Mouse (Mus musculus) heart, embryonic 15.5 days (tissue): Measurements from ENCODE around the gene Slc25a17. TPM values are rescaled to one million over a fixed set of nuclear protein-coding genes. Genes with fewer than 3 reads are reported as not detected.

Experiments used
- ATAC-seq: fragments of 200-750 bp; cut with Nextera tagmentation; replicated peaks from 2 replicates; pipeline ENCODE4 v1.8.0; 2017; ENCODE audit warnings: low read depth, moderate TSS enrichment; ENCODE audit not compliant: insufficient number of reproducible peaks, insufficient read depth, low FRiP score
- H3K27ac ChIP-seq: fragments of 300-500 bp; sonication (generic); 2 replicates; pipeline ENCODE4 v1.5.1; 2015; ENCODE audit warnings: mild to moderate bottlenecking, inconsistent platforms
- H3K27me3 ChIP-seq: fragments of 300-500 bp; sonication (generic); 2 replicates; pipeline ENCODE4 v1.6.1; 2015; ENCODE audit warnings: inconsistent platforms
- H3K36me3 ChIP-seq: fragments of 300-500 bp; sonication (generic); 2 replicates; pipeline ENCODE4 v1.6.1; 2015; ENCODE audit warnings: mild to moderate bottlenecking, inconsistent platforms
- H3K4me1 ChIP-seq: fragments of 300-500 bp; sonication (generic); replicated peaks from 2 replicates; pipeline ENCODE4 v1.6.1; 2015; ENCODE audit warnings: inconsistent platforms
- H3K4me2 ChIP-seq: fragments of 300-500 bp; sonication (generic); 2 replicates; pipeline ENCODE4 v1.6.1; 2015; ENCODE audit warnings: inconsistent platforms, mild to moderate bottlenecking, moderate library complexity
- H3K4me3 ChIP-seq: fragments of 300-500 bp; sonication (generic); 2 replicates; pipeline ENCODE4 v1.5.1; 2015; ENCODE audit warnings: mild to moderate bottlenecking, inconsistent platforms
- H3K9ac ChIP-seq: fragments of 300-500 bp; sonication (generic); 2 replicates; pipeline ENCODE4 v1.6.1; 2015; ENCODE audit warnings: mild to moderate bottlenecking, inconsistent platforms
- H3K9me3 ChIP-seq: fragments of 300-500 bp; sonication (generic); replicated peaks from 2 replicates; pipeline ENCODE4 v1.6.1; 2016; ENCODE audit warnings: inconsistent platforms
- WGBS: fragments of 180-500 bp; shearing (Covaris S2); methylation state at CpG from one replicate; pipeline ENCODE4 v1.1.7; 2015; ENCODE audit warnings: mixed read lengths; 5-methylcytosine and 5-hydroxymethylcytosine counted together
- polyA plus RNA-seq: library from polyadenylated mRNA; unstranded; fragments of >200 nt; fragmentation: Nextera tagmentation; extraction: Ambion mirVana; gene quantifications from 2 replicates; pipeline ENCODE4 v1.2.1, GENCODE M21; 2015

Gene Slc25a17
- polyA plus RNA-seq, 1 experiment from 2014 or later: 47.8 TPM

GRCm38 (mm10) chr15:81320137-81320536 is 40.5 kb downstream of the Slc25a17 start:
- Histone ChIP-seq H3K36me3 (peaks cover 64% of the 10 kb centered on the region), H3K9ac (no peak overlapping the region), H3K9me3 (no peaks in the 10 kb centered on the region), H3K4me1 (no peaks in the 10 kb centered on the region), H3K4me3 (no peak overlapping the region), H3K27ac (no peak overlapping the region), H3K27me3 (no peaks in the 10 kb centered on the region), H3K4me2 (no peak overlapping the region)
- 89% methylated on average over 3 of the region's 3 CpGs for WGBS
- ATAC-seq: no peak

- Histone ChIP-seq H3K36me3 (peaks cover 64% of the 10 kb centered on the region), H3K9ac (no peak overlapping the region)
- 93% methylated on average over 9 of the region's 9 CpGs for WGBS
Measured at GRCm38 (mm10) chr15:81319462-81319861, 41.1 kb downstream of the Slc25a17 start.

GRCm38 (mm10) chr15:81313928-81314327 is 46.7 kb downstream of the Slc25a17 start:
- Histone ChIP-seq H3K4me3 (no peak overlapping the region), H3K36me3 (peaks cover 18% of the 10 kb centered on the region), H3K4me2 (no peak overlapping the region), H3K4me1 (no peaks in the 10 kb centered on the region), H3K27ac (no peak overlapping the region), H3K27me3 (no peaks in the 10 kb centered on the region), H3K9ac (no peak overlapping the region), H3K9me3 (no peaks in the 10 kb centered on the region)
- WGBS: 91% methylated on average over 3 of the region's 3 CpGs
- ATAC-seq: no peak

More at GRCm38 (mm10) chr15:81319462-81319861, 41.1 kb downstream of the Slc25a17 start:
- Histone ChIP-seq H3K4me3 (no peak overlapping the region), H3K4me2 (no peak overlapping the region), H3K27me3 (no peaks in the 10 kb centered on the region), H3K27ac (no peak overlapping the region), H3K4me1 (no peaks in the 10 kb centered on the region), H3K9me3 (no peaks in the 10 kb centered on the region)
- no peak for ATAC-seq

- Histone ChIP-seq H3K9me3 (no peaks in the 10 kb centered on the region), H3K4me1 (no peaks in the 10 kb centered on the region), H3K36me3 (0 out of 2 replicates have a peak, but pooled peaks cover 2% of the 10 kb centered on the region), H3K9ac (no peak overlapping the region), H3K4me2 (no peak overlapping the region), H3K27me3 (no peaks in the 10 kb centered on the region), H3K27ac (no peak overlapping the region), H3K4me3 (no peak overlapping the region)
- no peak for ATAC-seq
- WGBS: 68% methylated on average over 6 of the region's 6 CpGs
Measured at GRCm38 (mm10) chr15:81311026-81311425, 49.6 kb downstream of the Slc25a17 start.

GRCm38 (mm10) chr15:81310353-81310752 is 50.3 kb downstream of the Slc25a17 start:
- Histone ChIP-seq H3K36me3 (no peaks in the 10 kb centered on the region), H3K27me3 (no peaks in the 10 kb centered on the region), H3K4me2 (no peak overlapping the region), H3K9me3 (no peaks in the 10 kb centered on the region), H3K9ac (no peak overlapping the region), H3K4me1 (no peaks in the 10 kb centered on the region), H3K27ac (no peak overlapping the region), H3K4me3 (no peak overlapping the region)
- whole genome bisulfite sequencing: 90% methylated on average over 9 of the region's 9 CpGs
- ATAC-seq: no peak

- 85% methylated on average over 7 of the region's 7 CpGs for WGBS
- Histone ChIP-seq H3K9me3 (no peaks in the 10 kb centered on the region), H3K4me3 (no peak overlapping the region), H3K4me1 (no peaks in the 10 kb centered on the region), H3K36me3 (no peaks in the 10 kb centered on the region), H3K9ac (no peak overlapping the region), H3K27ac (no peak overlapping the region), H3K4me2 (no peak overlapping the region), H3K27me3 (no peaks in the 10 kb centered on the region)
- ATAC-seq: no peak
Measured at GRCm38 (mm10) chr15:81308038-81308437, 52.6 kb downstream of the Slc25a17 start.

GRCm38 (mm10) chr15:81306501-81306900 is 54.1 kb downstream of the Slc25a17 start:
- no peak overlapping the region for H3K9ac ChIP-seq
- H3K4me1 ChIP-seq: no peaks in the 10 kb centered on the region
- no peak overlapping the region for H3K4me3 ChIP-seq
- no peak overlapping the region for H3K4me2 ChIP-seq
- H3K27me3 ChIP-seq: no peaks in the 10 kb centered on the region
- no peaks in the 10 kb centered on the region for H3K9me3 ChIP-seq
- ATAC-seq: no peak
- H3K36me3 ChIP-seq: no peaks in the 10 kb centered on the region
- H3K27ac ChIP-seq: no peak overlapping the region
- WGBS: 89% methylated on average over 6 of the region's 6 CpGs

GRCm38 (mm10) chr15:81305035-81305434 is 55.6 kb downstream of the Slc25a17 start:
- H3K9me3 ChIP-seq: no peaks in the 10 kb centered on the region
- WGBS: 56% methylated on average over 8 of the region's 8 CpGs
- ATAC-seq: no peak
- H3K4me2 ChIP-seq: no peak overlapping the region
- H3K4me3 ChIP-seq: no peak overlapping the region
- H3K36me3 ChIP-seq: no peaks in the 10 kb centered on the region
- H3K4me1 ChIP-seq: no peaks in the 10 kb centered on the region
- no peak overlapping the region for H3K9ac ChIP-seq
- no peaks in the 10 kb centered on the region for H3K27me3 ChIP-seq
- H3K27ac ChIP-seq: no peak overlapping the region

GRCm38 (mm10) chr15:81304006-81304405 is 56.6 kb downstream of the Slc25a17 start:
- no peak overlapping the region for H3K27ac ChIP-seq
- 92% methylated on average over 7 of the region's 7 CpGs for WGBS
- no peaks in the 10 kb centered on the region for H3K4me1 ChIP-seq
- no peak overlapping the region for H3K9ac ChIP-seq
- no peak for ATAC-seq
- H3K4me3 ChIP-seq: no peak overlapping the region
- no peaks in the 10 kb centered on the region for H3K9me3 ChIP-seq
- H3K4me2 ChIP-seq: no peak overlapping the region
- no peaks in the 10 kb centered on the region for H3K36me3 ChIP-seq
- no peaks in the 10 kb centered on the region for H3K27me3 ChIP-seq

GRCm38 (mm10) chr15:81302151-81302808 is 58.3 kb downstream of the Slc25a17 start:
- Histone ChIP-seq H3K27me3 (no peaks in the 10 kb centered on the region), H3K36me3 (no peaks in the 10 kb centered on the region), H3K27ac (no peak overlapping the region), H3K9me3 (no peaks in the 10 kb centered on the region), H3K4me2 (no peak overlapping the region), H3K4me1 (no peaks in the 10 kb centered on the region), H3K4me3 (no peak overlapping the region), H3K9ac (no peak overlapping the region)
- ATAC-seq: no peak
- 58% methylated on average over 13 of the region's 13 CpGs for WGBS

GRCm38 (mm10) chr15:81301193-81302070 is 59.2 kb downstream of the Slc25a17 start:
- Histone ChIP-seq H3K4me3 (no peak overlapping the region), H3K9me3 (no peaks in the 10 kb centered on the region), H3K4me2 (no peak overlapping the region), H3K9ac (no peak overlapping the region), H3K36me3 (no peaks in the 10 kb centered on the region), H3K4me1 (no peaks in the 10 kb centered on the region), H3K27ac (no peak overlapping the region), H3K27me3 (no peaks in the 10 kb centered on the region)
- ATAC-seq: no peak
- WGBS: 61% methylated on average over 16 of the region's 16 CpGs
